Mouse (Mus musculus): ENCODE data around the gene Plekhg1.

Plekhg1 gene

DNA sequence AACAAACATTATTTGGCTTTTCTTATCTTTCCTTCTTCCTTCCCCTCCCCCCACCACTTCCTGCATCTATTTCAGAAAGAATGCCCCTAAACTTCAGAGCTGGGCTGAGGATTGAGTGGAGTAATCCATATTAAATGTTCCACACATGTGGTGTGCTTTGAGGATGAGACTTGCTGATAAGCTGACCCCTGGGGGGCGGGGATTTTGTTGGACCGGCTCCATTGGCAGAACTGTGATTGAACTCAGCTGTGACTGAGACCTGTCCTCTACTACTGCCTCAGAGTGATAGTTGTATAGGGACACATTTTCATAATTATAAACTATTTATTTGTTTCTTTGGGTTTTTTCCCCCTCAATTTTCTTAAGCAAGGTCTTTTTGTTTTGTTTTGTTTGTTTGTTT, 2.9 kb downstream of the Plekhg1 start:
- DNase-seq = no peak

DNA sequence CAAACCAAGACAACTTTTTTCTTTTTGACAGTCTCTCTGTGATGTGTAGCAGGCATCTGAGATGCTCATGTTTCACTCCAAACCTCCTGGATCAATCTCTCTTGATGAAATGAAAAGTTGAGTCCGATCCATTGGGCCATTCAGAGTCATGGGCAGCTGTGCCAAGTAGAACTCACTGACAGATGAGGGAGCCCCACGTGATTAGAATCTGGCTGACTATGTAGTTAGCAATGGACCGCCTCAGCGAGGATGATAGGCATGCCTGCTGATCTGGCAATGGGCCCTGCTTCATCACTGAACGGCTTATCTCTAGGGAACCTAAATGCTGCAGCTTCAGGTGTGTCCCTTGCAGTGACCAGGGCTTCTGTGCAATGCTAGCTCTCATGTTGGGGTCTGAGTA, 3.7 kb downstream of the Plekhg1 start:
- DNase-seq = peak; percentile 17

DNA sequence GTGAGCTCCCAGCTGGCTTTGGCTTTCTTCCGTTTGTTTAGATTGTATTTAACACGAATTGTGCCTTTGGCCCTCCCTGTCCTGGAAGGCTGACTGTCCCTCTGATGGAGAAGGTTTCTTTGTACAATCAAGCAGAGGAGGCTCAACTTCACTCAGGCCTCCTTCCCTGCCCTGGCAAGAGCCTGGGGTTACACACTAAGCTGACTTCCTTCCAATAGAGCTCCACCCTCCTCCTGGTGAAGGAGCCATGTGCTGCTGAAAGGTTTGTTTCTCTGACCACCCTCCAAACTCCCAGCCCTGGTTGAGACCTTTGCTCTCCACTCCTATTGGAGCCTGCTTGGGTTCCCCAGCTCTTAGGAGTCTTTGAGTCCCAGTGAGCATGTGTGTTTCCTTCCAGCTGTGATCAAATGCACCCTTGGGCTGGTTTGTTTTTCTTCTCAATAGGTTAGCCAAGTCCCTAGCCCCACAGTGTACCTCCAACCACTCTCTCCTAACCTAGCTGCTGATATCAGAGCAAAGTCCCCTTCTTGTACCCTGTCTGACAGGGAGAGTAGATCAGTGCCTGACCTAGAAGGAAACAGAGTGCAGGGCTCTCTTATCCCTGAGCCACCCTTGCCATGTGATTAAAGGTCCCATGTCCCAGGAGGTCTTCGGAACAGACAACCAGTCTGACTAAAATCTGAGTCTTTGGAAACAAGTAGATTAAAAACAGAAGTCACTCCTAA, 6.8 kb downstream of the Plekhg1 start:
- DNase-seq = no peak

DNA sequence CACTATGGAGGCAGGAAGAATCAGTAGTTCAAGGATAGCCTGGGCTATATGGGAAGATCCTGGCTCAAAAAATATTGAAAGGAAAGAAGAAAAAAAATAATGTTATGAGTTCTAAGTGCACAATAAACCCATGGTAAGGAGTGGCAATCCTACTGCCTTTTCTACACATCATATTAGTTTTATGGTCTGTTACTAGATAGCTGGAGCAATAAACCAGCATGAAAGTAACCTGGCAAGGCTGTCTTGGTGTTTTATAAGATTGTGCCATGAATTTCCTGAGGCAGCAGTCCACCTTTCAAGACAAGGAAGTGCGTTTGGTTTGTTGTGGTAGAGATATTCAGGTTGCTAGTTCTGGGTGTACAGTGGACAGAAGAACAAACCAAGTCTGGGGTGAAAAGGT, 9.4 kb downstream of the Plekhg1 start:
- no peak for DNase-seq

DNA sequence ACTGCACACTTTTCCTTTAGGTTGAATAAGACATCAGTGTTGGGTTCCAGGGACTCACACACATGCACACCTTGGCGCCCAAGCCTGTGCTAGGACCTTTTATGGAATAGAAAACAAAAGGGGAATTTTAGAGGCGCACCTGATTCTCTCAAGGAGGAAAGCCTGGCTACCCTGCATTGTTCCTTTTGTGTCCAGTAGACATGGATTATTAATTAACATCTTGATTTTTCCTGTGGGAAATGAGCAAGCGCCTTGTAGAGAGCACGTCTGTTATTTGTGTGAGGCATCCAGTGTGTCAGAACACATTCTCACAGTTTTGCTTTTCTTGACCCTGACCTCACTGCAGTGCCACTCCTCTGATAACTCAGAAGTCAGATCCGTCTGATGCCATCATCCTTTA, 21.8 kb downstream of the Plekhg1 start:
- DNase-seq = no peak

DNA sequence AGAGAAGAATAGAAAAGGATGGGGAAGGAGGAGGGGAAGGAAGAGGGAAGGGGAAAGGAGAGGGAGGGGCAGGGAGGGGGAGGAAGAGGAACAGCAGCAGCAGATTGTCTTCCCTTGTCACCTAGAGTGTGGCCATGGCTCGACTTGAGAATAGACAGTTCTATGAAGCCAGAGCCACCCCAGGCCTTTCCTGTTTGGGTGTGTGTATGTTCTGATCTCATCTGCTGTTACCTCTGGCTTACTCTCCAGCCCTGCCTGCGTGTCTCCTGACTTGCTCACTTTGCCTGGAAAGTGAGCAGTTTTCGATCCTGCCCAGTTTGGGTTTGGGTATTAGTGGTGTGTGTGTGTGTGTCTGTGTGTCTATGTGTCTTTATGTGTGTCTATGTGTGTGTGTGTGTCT, 23.0 kb downstream of the Plekhg1 start:
- DNase-seq = no peak

DNA sequence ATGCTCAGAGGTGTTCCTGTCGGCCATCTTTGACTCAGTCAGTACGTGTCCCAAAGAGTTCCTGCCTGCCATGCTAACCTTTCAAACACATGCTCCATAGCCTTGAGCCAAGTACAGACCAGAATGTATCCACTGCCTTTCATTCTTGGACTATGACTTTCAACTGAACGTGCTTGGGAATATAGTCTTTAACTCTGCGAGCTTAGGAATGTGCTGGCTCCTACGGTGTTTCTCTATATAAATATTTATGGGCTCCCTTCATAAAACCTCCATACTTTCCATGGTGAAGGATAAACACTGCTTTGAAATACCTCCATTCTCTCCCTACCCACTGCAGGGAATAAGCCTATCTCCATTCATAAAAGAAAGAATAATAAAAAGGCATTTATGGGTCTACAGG, 29.0 kb downstream of the Plekhg1 start:
- no peak for DNase-seq

DNA sequence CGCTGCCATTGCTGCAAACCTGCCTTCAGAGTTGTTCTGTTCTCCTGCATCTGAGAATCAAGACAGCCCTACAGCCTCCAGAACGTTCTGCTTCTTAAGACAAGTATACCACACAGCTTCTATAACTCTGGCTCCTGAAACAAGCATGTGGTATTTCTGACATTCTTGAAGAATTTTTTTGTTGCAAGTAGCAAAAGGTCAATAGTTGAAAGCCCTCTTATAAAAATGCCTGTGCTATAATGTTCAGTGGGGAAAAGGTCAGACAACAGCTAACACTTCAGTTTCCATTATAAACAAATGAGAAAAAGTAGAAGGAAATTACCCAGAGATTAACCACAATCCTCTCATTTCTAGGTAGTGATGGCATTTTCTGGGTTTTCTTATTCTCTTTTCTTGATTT, 34.2 kb downstream of the Plekhg1 start:
- no peak for DNase-seq

DNA sequence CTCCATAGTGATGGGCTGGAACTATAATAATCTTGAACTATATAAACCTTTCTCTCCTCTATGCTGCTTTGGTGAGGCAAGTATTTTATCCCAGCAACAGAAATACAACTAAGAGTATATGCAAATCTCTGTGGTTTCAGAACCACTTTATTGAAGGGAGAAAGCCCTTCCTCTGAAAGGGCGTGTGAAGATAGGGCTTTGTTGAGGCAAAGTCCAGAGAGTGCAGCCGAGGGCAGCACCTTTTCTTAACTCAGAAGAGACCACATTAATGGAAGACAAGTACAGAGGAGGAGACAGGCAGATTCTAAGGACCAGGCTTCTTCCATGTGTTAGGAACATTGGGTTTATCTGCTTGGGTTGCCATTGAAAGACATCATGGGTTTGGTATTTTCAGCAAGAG, 36.6 kb downstream of the Plekhg1 start:
- DNase-seq = no peak

DNA sequence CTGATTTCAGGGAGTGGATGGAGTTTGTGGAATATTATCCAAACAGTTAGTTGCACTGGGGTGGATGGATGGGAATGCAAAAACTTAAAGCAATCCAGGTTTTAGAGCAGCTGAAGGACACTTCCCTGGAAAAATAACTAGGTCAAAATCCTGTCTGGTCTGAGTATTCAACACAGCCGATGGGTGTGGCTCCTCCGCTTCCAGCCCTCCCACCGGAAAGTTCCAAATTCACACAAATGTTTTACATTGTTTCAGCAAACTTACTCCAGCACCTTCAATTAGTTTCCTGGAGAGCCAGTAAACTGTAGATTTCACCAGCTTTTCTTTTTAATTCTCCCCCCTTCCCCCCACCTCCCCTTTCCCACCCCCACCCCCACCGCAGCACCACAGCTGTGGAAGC, 45.2 kb downstream of the Plekhg1 start:
- DNase-seq = no peak

DNA sequence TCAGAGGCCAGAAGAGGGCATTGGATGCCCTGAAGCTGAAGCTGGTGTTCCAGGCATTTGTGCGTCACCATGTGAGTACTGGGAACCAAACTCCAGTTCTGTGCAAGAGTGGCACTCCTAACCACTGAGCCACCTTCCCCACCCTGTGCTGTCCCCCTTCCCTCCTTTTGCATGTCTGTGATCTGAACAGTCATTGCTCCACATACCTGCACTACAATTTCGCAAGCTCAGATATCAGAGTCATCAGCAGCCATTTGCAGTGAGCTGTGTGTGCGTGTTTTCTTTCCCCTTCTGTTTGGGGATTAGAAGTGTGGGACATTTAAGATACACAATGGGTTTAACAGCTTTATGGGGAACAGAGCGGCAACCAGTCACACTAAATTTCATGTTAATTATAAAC, 46.4 kb downstream of the Plekhg1 start:
- DNase-seq = no peak

DNA sequence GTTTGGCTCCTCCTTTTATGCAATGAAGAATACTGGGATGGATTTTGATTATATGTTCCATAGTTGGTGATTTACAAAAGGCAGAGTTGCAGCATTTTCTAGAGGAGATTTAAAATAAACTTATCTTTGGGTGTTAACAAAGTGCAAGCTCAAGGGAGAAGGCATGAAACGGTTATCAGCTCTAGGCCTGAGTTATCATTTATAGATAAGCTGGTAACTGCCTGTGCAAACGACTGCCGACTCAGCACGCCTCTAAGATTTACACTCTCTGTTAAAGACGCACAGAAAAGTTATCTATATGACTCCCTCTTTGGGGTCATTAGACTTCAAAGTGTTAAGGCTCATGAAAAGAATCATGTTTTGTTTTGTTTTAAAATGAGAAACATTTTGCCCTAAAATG, 46.8 kb downstream of the Plekhg1 start:
- DNase-seq = no peak

DNA sequence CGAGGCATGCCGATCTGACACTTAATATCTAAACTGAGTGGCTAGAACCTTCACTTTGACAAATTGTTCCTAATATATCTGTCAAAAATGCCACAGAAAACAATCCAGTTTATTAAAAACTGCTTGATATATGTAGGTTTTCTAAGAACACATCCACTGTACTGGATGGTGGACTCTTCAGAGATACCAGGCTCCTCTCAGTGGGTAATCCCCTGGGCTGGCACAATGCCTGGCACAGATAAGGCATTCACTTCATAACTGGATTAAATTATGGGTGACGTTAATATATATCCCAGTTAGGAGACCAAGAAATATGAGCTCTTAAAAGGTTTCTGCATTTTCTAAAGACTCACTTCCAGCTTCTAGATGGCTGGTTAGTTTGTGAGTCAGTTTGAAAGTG, 53.7 kb downstream of the Plekhg1 start:
- no peak for DNase-seq

DNA sequence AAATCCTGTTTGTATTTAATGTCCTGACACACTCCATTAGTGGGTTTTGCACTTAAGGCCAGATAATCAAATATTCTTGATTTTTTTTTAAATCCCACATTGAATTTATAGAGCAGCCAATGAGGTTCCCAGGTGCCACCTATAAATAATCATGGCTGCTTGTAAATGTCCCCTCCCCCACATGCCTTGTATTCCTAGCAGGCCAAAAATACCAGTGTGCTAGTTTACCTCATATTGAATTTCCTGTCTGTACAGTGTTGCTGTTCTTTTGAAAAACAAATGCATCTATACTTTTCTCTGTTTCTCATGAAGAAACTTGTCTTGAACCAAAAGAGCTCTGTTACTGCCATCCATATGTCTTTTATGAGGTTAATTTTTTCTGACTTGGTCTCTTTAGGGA, 59.3 kb downstream of the Plekhg1 start:
- DNase-seq = no peak

DNA sequence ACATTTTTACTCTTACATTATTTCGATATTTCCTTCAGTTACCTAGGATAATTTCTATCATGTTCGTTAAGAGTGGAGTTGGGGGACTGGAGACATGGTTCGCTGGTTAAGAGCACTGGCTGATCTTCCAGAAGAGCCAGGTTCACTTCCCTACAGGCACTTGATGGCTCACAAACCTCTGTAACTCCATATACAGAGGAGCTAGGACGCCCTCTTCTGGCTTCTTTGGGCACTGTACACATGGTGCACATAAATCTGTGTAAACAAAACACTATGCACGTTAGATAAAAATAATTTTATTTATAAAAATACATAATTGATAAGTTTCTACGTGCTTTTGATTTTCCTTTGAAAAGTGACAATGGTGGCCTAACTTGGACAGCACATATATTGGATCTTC, 61.1 kb downstream of the Plekhg1 start:
- no peak for DNase-seq

DNA sequence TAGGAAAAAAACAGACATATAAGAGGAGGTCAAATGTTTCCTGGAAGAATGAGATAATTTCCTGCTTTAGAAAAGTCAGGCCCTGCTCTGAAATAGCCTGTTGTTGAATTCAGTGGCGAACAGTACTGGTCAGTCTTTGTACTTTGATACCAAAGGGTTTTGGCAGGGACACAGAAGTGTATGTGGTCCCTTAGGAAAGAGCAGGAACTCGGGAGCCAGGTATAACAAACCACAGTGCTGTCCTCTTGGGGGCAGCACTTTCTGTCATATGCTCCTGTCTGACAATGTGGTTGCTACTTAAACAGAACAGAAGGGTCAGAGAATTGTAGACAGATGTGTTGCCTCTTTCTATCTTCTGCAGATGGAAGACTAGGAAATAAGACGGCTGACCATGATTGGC, 65.2 kb downstream of the Plekhg1 start:
- no peak for DNase-seq

DNA sequence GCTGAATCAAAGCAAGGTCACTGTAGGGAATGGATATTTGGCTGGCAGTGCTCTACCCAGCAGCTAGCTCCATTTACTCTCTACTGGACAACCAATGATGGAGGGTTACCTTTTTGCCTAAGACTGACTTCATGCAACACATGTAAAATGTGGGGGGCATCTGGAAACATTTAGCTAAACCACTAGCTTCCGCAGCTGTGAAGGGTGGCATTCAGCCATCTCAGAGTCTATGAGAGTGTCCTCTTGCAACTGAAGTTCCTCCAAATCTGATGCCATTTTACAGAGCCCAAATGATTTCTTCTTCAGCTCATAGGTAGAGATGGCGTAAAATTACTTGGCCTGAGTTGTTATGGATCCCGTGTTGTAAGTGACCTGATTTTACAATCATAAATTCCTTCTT, 67.8 kb downstream of the Plekhg1 start:
- DNase-seq = no peak

DNA sequence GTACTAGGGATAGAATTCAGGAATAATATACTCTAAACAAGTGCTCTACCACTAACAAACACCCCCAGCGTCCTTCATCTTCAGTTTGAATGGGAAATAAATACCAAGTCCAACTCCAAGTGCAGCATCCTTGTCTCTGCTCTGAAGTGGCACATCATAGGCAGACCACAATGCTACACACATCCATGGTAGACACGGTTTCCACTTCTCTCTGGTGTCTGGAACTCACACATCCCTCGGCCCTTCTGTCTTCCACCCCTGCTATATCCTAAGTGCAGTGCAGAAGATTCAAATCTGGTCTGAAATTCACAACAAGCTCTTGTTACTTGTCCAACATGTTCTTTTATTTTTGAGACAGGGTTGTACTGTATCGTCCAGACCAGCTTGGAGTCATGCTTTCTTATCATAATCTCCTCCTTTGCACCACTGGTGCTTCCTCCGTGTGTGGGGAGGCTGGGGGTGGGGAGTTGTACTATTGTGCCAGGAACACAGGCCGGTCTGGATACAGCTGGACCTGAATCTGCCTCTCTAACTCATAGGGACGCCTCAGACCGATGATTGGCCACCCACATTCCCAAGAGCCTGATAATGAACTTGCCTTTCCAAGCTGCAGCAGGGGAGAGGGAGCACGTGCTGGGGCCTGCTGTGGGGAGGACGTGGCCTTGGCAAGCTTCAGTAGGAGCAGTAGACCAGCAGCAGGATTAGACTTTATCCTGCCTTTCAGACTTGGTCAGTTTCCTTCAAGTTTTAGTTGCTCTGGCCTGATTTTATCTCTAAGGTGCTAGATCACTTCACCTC, 70.5 kb downstream of the Plekhg1 start:
- DNase-seq = no peak

DNA sequence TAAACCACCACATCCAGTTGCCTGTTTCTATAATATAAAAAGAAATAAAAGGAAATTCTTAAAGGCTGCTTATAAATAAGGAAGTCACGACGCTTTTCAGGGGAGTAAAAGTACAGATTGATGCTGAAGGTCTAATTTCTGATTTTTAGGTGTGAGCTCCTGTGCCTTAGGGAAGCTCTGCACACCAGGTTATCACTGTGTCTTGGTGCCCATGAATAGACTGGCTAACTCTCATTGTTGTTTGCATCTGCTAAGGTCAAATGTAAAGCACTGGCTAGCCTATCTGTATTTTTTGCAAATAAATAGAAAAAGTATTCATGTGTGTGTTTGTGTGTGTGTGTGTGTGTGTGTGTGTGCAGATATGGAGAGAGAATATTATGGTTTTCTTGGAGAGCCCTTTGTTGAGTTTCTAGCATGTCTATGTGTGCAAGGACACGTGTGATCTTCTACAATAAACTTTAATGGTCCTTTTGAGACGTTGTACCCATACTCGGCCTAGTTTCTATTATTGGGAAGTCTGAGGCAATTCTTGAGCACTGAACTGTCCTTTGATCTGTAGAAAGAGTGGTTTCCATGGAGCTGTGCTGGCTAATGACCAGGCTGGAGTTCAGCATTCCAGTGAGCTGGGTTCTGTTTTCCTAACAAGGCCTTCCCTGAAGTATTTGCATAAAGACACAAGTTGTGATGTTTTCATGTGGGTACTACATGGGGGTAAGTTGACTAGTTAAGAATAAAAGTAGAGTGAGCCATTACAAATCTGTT, 79.0 kb downstream of the Plekhg1 start:
- DNase-seq = peak; percentile 24

DNA sequence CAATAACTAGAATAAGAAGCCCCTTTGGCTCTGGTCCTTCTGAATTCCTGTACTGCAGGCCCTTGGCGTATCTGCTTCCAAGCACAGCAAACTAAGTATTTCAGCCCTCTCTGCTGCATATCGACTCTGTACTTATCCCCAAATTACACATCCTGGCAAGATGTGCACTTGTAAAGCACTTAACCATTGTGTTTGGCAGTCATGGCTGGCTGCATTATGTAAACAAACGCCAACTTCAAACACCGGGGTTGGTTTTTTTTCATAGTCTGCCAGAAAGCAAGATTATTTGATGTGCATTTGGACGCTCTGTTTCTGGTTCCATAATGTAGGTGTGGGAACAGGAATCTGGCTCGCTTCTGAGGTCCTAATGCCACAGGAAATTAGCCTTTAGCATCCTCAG, 83.7 kb downstream of the Plekhg1 start:
- DNase-seq = no peak

DNA sequence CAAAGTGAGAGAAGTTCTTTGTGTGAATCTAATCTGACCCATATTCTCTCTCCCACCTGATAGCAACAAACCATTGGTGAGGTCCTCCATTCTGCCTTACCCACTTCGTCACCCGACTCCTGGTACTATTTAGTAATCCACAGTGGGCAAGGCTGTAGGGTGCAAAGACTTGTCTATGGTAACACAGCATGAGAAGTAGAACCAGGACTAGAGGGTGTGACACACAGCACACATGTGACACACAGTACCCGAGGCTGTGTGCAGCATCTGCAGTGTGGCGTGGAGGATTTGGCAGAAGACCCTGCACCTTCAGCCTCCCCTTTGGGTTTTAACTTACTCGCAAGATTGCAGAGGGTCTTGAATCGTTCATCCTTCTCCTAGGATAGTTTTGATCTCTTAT, 85.9 kb downstream of the Plekhg1 start:
- DNase-seq = no peak

DNA sequence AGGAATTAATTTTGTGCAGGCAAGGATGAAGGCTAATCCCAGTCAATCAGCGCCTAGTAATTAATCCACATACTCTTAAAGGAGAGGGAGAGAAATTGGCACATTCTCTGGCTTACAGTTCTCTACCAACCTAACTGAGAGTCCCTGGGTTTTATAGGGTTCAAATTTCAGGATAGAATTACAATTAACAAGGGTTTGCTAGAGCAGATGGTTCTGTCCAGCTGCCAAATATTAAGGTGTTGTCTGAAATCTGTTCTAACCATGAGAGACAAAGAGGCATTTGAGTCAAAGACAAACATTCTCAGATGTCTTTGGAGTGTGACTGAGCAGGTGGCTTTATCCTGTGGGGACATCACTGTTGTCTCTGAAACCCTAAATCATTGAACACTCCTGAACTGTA, 87.2 kb downstream of the Plekhg1 start:
- no peak for DNase-seq

DNA sequence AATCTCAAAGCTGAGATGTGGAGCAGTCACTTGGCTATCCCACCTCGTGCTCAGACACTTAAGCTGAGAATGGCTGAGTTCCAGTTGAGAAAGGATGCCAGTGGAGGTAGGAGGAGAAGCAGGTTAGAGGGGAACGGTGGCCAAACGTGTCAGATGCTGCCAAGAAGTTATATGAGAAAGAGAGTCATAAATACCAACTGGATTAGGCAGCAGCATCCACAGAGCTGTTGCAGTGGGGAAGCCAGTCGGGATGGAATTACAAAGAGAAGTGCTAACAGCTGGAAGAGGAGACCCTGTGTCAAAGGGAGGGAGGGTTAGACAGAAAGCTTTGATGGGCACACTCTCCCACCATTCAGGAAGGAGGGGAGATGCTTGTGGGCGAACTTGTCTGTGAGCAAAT, 89.3 kb downstream of the Plekhg1 start:
- no peak for DNase-seq

DNA sequence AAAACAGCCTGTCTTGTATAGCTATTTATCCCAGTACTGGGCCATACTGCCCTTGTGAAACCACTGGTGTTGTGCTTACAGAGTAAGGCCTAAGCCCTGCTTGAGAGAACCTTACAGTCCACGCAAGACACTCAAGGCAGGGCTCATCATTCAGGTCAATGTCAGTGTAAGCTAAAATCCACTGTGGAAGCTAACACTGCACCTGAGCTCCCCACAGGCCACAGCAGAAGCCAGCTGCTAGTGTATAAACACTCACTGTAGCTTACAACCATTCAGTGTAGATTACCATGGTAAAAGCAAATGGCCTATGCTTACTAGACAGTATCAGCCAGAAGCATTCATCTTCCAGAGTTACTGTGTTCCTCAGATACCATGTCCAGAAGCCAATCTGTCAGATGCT, 90.5 kb downstream of the Plekhg1 start:
- DNase-seq = no peak

All from cerebellum, adult 9-10 months (tissue).